Mouse (Mus musculus): ENCODE results near the gene Hand2. TPM values are rescaled to one million over a fixed set of nuclear protein-coding genes. Genes with fewer than 3 reads are reported as not detected.

Hand2 gene
- not detected in 2 replicates for polyA plus RNA-seq (2015; fragmentation: Nextera tagmentation; extraction: Ambion mirVana)

DNA sequence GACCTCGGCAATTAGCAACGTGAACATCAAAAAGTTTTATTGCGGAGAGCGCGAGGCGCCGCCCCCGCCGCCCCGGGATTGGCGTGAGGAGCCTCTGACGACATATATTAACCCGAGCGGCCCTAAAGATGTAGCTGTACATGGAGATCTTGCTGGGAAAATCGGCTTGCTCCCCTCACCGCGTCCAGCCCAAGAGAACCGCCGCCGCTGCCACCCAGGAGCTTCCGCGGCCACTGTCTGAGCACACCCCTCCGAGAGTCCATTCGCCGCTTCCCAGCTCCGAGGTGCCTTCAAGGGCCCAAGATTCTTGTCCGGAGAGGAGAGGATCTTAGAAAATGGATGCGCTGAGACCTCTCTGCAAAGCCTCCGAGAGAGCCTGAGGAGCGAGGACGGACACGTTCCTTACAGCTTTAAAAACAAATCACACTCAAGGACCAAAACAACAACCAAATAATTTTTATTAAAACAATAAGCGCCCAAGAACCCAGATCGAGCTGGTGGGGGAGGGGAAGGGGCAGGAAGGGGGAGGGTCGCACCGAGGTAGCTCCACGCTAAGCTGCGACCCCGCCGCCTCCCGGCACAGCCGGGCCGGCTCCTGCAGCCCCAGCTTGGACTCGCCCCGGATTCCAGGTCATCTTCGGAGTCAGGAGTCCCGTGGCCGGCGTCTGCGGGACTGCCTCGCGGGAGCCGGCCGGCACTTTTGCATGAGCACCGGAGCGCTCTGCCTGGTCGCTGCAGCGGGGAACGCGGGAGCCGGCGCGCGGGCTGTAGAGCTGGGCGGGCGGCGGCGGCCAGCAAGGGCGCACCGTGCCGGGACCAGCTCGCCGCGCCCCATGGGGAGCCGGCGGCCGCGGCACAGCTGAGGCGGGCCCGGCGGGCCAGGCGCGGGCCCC is at the start of gene Hand2:
Gene Hand2, plus strand, starts transcription at position 133 of the 893 bp plus-strand sequence.
- Histone ChIP-seq H3K9me3 (no peaks in the 10 kb centered on the region), H3K27me3 (peaks cover 87% of the 10 kb centered on the region), H3K27ac (replicated peaks) (no peak within 1 kb of the TSS), H3K9ac (replicated peaks) (no peak within 1 kb of the TSS), H3K36me3 (no peaks in the 10 kb centered on the region), H3K4me1 (peaks cover 18% of the 10 kb centered on the region), H3K4me2 (replicated peaks) (peak within 1 kb of the TSS; percentile 44), H3K4me3 (peak within 1 kb of the TSS; percentile 27)
- ATAC-seq (replicated peaks) = peak; percentile 75
- WGBS = under 1% methylated on average over 67 of the region's 83 CpGs

DNA sequence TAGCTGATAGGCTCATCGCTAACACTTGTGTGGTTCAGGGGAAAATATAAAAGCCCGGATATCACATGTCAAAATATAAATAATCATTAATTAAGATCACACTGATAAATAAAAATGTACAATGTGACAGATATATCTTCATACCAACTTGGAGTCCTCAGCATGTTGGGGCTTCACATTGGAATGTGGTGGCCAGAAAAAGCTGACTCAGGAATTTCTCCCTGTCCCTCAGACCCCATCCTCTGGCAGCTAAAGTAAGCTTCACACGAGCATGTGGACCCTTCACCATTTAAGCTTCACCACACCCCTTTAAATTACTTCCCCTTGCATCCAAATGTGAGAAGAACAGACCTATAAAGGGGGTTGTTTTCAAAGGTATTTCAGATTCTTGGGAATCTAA is 47.7 kb upstream of the Hand2 start:
- H3K9ac ChIP-seq (replicated peaks) = no peak overlapping the region
- H3K36me3 ChIP-seq = no peaks in the 10 kb centered on the region
- no peaks in the 10 kb centered on the region for H3K9me3 ChIP-seq
- no peaks in the 10 kb centered on the region for H3K27me3 ChIP-seq
- H3K4me3 ChIP-seq = no peak overlapping the region
- H3K27ac ChIP-seq (replicated peaks) = no peak overlapping the region
- no peak for ATAC-seq (replicated peaks)
- 74% methylated on average over 3 of the region's 3 CpGs for WGBS
- H3K4me2 ChIP-seq (replicated peaks) = no peak overlapping the region
- H3K4me1 ChIP-seq = no peaks in the 10 kb centered on the region

DNA sequence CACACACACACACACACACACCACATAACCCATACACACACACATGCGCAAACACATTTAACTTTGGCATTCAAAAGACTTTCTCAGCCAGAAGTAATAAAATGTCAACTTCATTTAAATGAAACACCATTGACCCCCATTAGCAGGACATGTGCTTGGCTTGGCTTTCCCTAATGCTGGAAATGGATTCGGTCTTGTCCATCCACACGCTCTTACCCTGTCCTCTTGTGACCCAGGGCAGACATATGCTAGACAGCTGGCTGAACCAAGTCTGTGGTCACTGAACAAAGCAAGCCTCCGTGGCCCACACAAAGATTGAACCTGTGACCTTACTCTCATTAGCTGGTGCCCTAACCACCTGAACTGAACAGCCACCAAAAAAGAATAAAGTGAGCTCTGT is 27.3 kb upstream of the Hand2 start:
- no peak overlapping the region for H3K4me3 ChIP-seq
- WGBS = 74% methylated on average over 4 of the region's 4 CpGs
- no peak for ATAC-seq (replicated peaks)
- no peaks in the 10 kb centered on the region for H3K27me3 ChIP-seq
- H3K36me3 ChIP-seq = no peaks in the 10 kb centered on the region
- no peaks in the 10 kb centered on the region for H3K9me3 ChIP-seq
- no peaks in the 10 kb centered on the region for H3K4me1 ChIP-seq
- no peak overlapping the region for H3K4me2 ChIP-seq (replicated peaks)
- H3K27ac ChIP-seq (replicated peaks) = no peak overlapping the region
- H3K9ac ChIP-seq (replicated peaks) = no peak overlapping the region

DNA sequence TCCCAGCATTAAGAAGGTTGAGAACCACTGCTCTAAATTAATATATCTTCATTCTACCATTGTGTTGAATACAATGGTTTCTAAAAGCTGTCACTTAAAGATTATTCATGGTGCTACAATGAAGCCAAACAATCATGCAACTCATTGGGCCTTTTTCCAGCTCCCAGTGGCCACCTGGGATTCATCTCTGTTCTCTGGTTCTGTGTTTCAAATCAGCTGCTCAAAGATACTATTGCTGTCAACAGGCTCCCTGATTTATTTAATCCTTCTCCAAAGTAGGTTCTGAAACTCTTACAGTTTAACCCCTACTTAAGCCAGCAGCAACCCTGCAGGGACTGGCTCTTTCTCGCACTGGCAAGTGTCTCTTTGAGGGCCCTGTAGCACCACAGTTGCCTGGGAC is 17.3 kb upstream of the Hand2 start:
- Histone ChIP-seq H3K4me3 (no peak overlapping the region), H3K9ac (replicated peaks) (no peak overlapping the region), H3K27ac (replicated peaks) (no peak overlapping the region), H3K4me1 (no peaks in the 10 kb centered on the region), H3K36me3 (no peaks in the 10 kb centered on the region), H3K4me2 (replicated peaks) (no peak overlapping the region), H3K9me3 (no peaks in the 10 kb centered on the region), H3K27me3 (peaks cover 17% of the 10 kb centered on the region)
- ATAC-seq (replicated peaks) = no peak
- WGBS = 67% methylated on average over 1 of the region's 1 CpGs

DNA sequence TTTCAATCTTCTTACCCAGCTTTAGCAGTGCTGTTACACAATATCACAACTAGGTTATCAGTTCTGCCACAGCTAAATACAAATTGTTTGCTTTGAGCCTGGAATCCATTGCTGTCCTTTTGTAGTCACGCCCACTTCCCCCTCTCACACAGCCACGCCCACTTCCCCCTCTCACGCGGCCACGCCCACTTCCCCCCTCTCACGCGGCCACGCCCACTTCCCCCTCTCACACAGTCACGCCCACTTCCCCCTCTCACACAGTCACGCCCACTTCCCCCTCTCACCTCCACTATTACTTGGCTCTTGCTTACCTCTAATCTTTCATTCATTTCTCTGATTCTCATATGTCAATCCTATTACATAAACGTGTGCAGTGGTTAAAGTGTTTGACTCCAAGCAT is 15.8 kb upstream of the Hand2 start:
- Histone ChIP-seq H3K27me3 (peaks cover 25% of the 10 kb centered on the region), H3K4me1 (no peaks in the 10 kb centered on the region), H3K36me3 (no peaks in the 10 kb centered on the region), H3K4me2 (replicated peaks) (no peak overlapping the region), H3K27ac (replicated peaks) (no peak overlapping the region), H3K9me3 (no peaks in the 10 kb centered on the region), H3K9ac (replicated peaks) (no peak overlapping the region), H3K4me3 (no peak overlapping the region)
- ATAC-seq (replicated peaks) = no peak
- 62% methylated on average over 11 of the region's 11 CpGs for WGBS

DNA sequence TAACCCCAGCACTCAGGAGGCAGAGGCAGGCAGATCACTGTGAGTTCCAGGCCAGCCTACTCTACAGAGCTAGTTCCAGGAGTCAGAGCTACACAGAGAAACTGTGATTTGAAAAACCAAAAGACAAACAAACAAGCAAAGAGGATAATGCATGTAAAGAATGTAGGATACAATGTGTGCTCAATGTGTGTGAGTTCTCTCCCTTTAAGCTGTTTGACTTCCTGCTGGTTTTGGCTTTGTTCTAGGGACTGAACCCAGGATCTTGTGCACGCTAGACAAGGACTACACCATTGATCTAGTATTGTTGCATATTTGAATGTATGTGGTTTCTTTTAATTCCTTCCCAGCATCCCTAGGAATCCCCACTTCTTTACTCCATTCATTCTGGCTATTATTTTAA is 14.3 kb upstream of the Hand2 start:
- 11% methylated on average over 1 of the region's 1 CpGs for WGBS

DNA sequence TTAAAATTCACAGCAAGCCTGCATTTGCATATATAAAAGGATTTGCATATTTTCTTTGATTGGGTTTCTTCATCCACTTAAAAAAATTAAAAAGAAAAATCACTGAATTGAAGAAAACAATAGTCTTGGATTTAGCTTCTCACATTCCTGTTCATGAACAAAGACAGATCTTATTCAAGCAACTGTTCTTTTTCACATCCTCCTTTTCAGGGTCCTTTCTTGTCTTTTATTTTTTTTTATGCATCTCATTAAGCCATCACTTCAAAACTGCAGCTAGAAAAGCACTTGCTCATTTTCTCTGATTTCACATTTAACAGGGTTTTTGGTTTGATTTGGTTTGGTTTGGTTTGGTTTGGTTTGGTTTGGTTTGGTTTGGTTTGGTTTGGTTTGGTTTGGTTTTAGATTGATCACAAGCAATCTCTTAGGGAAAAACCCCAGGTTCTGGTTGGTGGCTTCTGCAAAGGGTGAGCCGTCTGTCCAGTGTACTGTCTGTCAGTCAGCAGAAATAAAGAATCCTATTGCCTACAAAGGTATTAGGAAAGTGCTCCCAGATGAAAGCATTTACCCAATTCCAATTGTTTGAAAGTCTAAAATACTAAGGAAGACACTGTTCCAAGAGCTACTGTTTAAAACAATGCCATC is 10.8 kb upstream of the Hand2 start:
- Histone ChIP-seq H3K9me3 (no peaks in the 10 kb centered on the region), H3K36me3 (no peaks in the 10 kb centered on the region), H3K27ac (replicated peaks) (no peak overlapping the region), H3K4me3 (no peak overlapping the region), H3K4me1 (peaks cover 6% of the 10 kb centered on the region), H3K9ac (replicated peaks) (no peak overlapping the region), H3K27me3 (peaks cover 68% of the 10 kb centered on the region), H3K4me2 (replicated peaks) (no peak overlapping the region)
- ATAC-seq (replicated peaks) = no peak
- 0% methylated on average over 1 of the region's 1 CpGs for WGBS

More for the DNA sequence above, 14.3 kb upstream of the Hand2 start:
- H3K4me1 ChIP-seq = no peaks in the 10 kb centered on the region
- no peak overlapping the region for H3K4me3 ChIP-seq
- no peaks in the 10 kb centered on the region for H3K9me3 ChIP-seq
- H3K9ac ChIP-seq (replicated peaks) = no peak overlapping the region
- peaks cover 36% of the 10 kb centered on the region for H3K27me3 ChIP-seq
- H3K27ac ChIP-seq (replicated peaks) = no peak overlapping the region
- no peak overlapping the region for H3K4me2 ChIP-seq (replicated peaks)
- no peaks in the 10 kb centered on the region for H3K36me3 ChIP-seq
- no peak for ATAC-seq (replicated peaks)

DNA sequence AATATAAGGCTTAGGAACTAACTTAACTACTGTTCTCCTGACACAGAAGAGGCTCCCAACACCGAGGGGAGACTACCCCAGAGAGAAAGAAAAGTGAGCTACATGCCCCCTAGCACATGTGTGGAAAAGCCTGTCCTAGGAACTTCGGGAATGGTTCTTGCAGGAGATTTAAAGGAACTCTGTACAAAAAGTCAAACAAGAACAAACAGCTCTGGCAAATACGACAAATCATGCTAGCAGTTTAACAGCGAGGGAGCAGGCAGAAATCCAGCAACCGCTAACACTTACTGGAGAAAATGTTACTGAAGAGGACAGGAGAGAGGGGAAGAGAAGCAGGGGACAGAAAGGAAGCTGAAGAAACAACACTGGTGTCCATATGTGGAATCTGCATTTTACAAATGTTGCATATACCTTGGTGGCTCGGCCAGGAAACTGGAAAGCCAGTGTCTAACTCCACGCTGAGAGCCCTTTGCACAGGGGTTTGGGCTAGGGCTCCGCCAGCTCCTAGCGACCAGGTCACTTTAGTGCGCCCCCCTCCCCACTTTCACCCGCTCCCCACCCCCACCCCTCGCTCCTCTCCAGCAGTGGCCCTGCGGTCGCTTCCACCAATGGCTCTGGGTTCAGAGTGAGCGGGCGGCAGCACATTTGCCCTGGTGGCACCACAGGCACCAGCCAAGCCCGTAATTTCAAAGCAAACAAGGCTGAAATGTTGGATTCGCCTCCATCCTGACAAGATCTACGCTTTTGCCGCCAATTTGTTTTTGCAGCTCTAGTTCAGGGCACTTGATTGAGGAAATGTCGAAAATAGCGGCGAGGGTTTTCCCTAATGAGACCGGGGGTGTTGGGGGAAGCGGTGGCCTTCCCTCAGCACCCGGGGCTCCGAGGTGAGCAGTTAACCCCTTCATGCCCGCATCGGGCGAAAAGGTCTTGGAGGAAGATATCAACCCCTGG is 8.5 kb upstream of the Hand2 start:
- Histone ChIP-seq H3K9me3 (no peaks in the 10 kb centered on the region), H3K27ac (replicated peaks) (no peak overlapping the region), H3K4me1 (peaks cover 6% of the 10 kb centered on the region), H3K9ac (replicated peaks) (no peak overlapping the region), H3K36me3 (no peaks in the 10 kb centered on the region), H3K4me3 (no peak overlapping the region), H3K4me2 (replicated peaks) (no peak overlapping the region), H3K27me3 (peaks cover 83% of the 10 kb centered on the region)
- ATAC-seq (replicated peaks) = peak; percentile 32; the same call in 1 of the 2 replicates
- WGBS = under 1% methylated on average over 30 of the region's 30 CpGs

DNA sequence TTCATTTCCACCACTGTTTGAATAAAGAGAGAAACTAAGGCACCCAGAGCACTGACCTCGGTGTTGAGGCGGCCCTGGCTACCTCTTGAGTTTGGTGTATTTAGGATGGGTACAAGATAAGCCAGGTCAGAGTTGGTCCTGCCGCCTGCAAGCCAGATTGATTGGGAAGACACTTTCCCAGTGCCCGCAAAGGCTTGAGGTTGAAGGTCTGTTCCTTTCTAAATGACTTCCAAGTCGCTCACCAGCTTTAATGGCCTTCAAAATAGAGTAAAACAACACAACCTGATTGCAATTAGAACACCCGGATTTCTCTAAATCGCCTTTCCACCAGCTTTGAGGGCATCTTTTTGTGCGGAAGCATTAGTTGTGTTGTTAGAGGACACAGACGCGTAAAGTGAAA is 7.2 kb upstream of the Hand2 start:
- H3K27ac ChIP-seq (replicated peaks) = no peak overlapping the region
- H3K27me3 ChIP-seq = peaks cover 84% of the 10 kb centered on the region
- no peaks in the 10 kb centered on the region for H3K9me3 ChIP-seq
- H3K4me1 ChIP-seq = peaks cover 6% of the 10 kb centered on the region
- H3K4me2 ChIP-seq (replicated peaks) = no peak overlapping the region
- no peak overlapping the region for H3K4me3 ChIP-seq
- no peaks in the 10 kb centered on the region for H3K36me3 ChIP-seq
- no peak for ATAC-seq (replicated peaks)
- 2% methylated on average over 10 of the region's 10 CpGs for WGBS
- H3K9ac ChIP-seq (replicated peaks) = no peak overlapping the region

DNA sequence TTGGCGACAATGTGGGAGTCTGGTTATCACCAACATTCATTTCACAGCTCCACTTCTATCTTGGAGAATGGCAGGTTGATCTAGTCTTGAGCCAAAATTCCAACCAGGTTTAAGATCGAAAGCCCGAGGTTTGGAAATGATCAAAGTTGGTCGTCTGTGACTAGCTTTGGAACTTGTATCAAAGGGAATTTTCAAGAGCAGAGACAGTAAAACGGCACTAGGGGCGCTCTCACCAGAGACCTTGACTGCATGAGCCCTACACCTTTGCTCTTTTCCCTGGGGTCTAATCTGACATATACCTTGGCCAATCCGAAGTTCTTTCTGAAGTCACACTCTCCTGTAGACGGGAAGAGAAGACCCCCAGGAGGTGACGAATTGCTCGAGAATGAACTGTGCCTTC is 6.6 kb upstream of the Hand2 start:
- Histone ChIP-seq H3K27ac (replicated peaks) (no peak overlapping the region), H3K4me1 (peaks cover 6% of the 10 kb centered on the region), H3K9ac (replicated peaks) (no peak overlapping the region), H3K4me3 (no peak overlapping the region), H3K27me3 (peaks cover 85% of the 10 kb centered on the region), H3K4me2 (replicated peaks) (no peak overlapping the region), H3K36me3 (no peaks in the 10 kb centered on the region), H3K9me3 (no peaks in the 10 kb centered on the region)
- WGBS = 0% methylated on average over 10 of the region's 10 CpGs
- peak; percentile 38; the same call in 1 of the 2 replicates for ATAC-seq (replicated peaks)

DNA sequence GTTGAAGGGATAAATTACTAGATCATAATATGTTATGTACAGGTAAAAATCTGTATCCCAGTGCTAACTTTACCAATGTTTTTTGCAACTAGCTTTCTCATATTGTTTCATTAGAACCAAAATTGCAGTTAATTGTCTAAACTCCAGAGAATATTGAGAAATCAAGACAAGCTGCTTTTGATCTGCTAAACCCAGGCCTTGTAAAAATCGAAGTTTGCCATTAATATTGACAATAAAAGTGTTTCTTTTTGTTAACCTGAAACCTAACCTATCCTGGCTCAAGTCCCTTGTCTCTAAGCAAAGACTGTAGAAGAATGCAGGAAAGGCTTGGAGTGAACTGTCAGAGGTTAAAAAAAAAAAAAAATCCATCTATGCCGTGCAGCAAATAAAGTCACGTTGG is 5.3 kb upstream of the Hand2 start:
- no peak overlapping the region for H3K4me3 ChIP-seq
- 2% methylated on average over 3 of the region's 3 CpGs for WGBS
- no peak overlapping the region for H3K4me2 ChIP-seq (replicated peaks)
- H3K27ac ChIP-seq (replicated peaks) = no peak overlapping the region
- peaks cover 90% of the 10 kb centered on the region for H3K27me3 ChIP-seq
- H3K4me1 ChIP-seq = peaks cover 6% of the 10 kb centered on the region
- no peaks in the 10 kb centered on the region for H3K36me3 ChIP-seq
- no peak overlapping the region for H3K9ac ChIP-seq (replicated peaks)
- no peak for ATAC-seq (replicated peaks)
- H3K9me3 ChIP-seq = no peaks in the 10 kb centered on the region

DNA sequence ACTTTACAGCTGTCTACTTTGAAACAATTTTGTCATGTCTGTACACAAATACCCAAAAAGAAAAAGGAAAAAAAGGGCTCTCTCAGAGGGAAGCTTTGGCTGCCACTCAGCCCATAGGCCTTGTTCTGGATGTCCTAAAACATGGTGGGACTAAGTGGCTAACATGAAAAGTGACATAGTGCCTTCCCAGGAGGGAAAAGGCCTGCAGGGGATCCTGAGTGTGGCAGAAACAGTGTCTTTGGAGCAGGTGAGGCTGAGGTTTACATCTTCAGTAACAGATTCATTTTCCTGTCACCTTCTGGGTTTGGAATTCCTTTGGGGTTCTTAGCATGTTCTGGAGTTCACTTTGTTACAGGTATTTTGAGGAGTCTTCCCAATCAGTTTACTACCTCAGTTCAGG is 3.7 kb upstream of the Hand2 start:
- Histone ChIP-seq H3K4me2 (replicated peaks) (no peak overlapping the region), H3K27me3 (peaks cover 89% of the 10 kb centered on the region), H3K4me3 (no peak overlapping the region), H3K27ac (replicated peaks) (no peak overlapping the region), H3K9ac (replicated peaks) (no peak overlapping the region), H3K9me3 (no peaks in the 10 kb centered on the region), H3K36me3 (no peaks in the 10 kb centered on the region), H3K4me1 (peaks cover 22% of the 10 kb centered on the region)
- ATAC-seq (replicated peaks) = no peak
